Mouse (Mus musculus) urinary bladder, postnatal 14 days (tissue): ENCODE results near the gene Gal.
A peak's percentile ranks its signal among the peaks of the same experiment; 100 is the strongest.

Source experiments
- DNase-seq: peaks from one replicate; pipeline ENCODE4 v3.0.0; 2021; ENCODE audit warnings: low spot score

Gene Gal

GRCm38 (mm10) chr19:3414268-3414733, at the start of gene Gal:
TSS of gene Gal (minus strand) at chr19:3414544.
- DNase-seq: peak; percentile 10

GRCm38 (mm10) chr19:3459986-3460385, 45.6 kb upstream of the Gal start:
- DNase-seq: no peak

DNA sequence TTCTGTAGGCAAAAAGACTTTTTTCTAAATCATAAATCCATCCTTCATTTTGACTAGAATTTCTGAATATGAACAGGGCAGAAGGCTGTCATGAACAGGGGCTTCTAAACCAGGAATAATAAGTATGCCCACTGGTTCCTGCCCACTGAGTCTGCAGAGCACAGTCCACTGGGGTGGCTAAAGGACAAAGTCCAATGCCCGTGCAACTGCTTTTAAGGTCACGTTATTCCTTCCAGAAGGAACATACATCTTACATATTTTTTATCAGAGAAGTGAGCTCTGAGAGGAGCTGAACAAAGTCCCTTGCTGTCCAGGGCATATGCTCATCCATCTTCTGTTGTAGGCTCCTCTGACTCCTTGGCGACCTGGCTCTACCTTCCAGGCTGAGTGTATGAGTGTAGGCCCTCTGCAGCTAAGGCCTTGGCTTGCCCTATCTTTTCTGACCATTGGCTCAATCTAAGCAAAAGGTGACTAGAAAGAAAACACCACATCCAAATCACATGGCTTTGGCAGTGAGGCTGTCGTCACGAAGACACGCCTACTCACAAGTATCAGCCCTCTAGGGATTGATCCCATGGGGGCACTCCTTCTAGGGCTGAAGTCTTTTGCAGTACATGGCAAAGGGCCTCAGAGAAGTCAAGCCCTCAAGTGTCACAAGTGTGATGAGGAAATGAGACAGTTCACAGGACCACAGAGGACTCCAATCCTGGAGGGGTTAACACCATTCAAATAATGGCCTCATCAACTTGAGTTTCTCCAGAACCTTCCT, 44.2 kb upstream of the Gal start:
- no peak for DNase-seq

- no peak for DNase-seq
These were observed 43.4 kb upstream of the Gal start for GRCm38 (mm10) chr19:3457700-3458099.

DNA sequence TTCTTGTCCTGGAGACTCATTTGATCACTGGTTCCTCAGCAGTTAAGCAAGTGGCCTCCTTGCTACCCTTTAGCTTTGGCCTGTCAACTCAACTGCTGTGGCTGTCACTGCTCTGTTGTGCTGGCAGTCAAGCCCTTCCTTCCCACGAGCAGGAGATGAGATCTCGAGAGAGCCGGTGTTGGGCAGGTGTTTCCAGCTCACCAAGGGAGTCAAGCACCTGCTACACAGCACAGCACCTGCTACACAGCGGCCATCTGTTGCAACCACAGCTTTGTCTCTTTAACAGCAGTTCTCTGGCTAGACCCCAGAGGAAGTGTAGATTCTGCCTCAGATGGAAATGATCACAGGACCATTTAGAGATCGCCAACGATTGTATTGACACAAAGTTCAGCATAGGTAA, 37.3 kb upstream of the Gal start:
- DNase-seq: no peak

GRCm38 (mm10) chr19:3451170-3451569, 36.8 kb upstream of the Gal start:
- DNase-seq: peak; percentile 68

DNA sequence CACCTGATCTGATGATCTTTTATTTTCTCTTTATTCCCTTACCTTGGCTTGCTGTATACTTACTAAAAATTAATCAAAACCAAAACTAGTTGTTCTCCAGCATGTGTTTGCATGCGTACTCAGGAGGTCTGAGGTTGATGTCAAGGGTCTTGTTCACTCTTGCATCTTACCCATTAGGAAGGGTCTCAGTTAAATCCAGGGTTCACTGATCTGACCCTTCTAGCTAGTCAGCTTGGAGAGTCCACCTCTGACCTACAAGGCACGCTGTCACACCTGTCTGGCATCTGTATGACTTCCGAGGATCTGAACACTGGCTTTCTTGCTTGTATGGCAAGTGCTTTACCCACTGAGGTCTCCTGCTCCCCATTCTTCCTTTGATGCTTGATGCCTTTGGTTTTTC, 36.4 kb upstream of the Gal start:
- no peak for DNase-seq

DNA sequence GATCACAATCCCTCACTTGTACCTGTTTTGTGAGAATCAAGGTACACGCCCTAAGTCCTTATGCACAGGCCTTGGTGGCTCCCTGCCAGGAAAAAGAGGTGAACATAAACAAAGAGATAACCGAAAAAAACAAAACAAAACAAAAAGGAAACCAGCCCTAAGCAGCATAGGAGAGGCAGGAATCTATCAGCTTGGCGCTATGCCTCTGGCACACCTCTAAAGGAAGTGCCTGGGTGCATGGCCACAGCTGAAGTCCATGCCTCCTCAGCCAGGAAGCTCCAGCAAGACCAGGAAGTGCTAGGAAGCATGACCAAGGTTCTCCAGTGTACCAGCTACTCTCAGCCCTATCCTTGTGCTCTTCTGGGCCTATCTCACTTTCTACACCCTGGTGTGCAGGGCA, 34.9 kb upstream of the Gal start:
- peak; percentile 25 for DNase-seq

DNA sequence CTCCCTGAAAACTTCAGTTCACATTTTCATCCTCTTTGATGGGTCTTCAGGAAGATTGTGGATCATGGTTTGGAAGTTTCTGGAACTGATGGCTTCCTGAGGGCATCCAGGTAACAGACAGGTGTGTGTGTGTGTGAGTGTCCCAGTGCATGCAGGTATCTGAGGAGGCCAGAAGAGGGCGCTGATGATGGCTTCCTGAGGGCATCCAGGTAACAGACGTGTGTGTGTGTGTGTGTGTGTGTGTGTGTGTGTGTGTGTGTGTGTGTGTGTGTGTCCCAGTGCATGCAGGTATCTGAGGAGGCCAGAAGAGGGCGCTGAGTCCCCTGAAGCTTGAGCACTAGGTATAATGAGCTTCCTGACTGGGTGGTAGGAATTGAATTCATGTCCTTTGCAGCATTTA, 33.0 kb upstream of the Gal start:
- no peak for DNase-seq

GRCm38 (mm10) chr19:3441092-3441491, 26.7 kb upstream of the Gal start:
- no peak for DNase-seq

- DNase-seq: no peak
These were observed 26.3 kb upstream of the Gal start for GRCm38 (mm10) chr19:3440667-3441066.

GRCm38 (mm10) chr19:3437980-3438379, 23.6 kb upstream of the Gal start:
- DNase-seq: peak; percentile 41

- DNase-seq: peak; percentile 18
These were observed 22.5 kb upstream of the Gal start for GRCm38 (mm10) chr19:3436840-3437239.

DNA sequence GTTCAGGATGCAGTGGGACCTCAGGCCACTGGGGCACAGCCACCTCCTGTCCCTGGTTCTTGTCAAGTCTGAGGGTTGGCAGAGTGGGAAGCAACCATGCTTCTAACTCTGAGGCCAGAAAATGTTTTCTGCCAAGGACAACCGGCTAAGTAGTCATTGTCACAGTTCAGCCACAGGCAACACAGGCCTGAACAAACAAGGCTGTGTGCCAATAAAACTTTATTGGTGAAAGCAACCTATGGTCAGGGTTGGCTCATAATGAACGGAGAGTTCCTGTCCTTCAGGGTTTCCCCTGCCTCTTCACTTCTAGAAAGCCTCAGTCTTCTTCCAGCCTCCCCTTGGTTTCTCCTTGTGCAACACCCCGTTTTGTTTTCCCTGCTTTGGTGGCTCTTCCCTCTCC, 21.5 kb upstream of the Gal start:
- DNase-seq: no peak

DNA sequence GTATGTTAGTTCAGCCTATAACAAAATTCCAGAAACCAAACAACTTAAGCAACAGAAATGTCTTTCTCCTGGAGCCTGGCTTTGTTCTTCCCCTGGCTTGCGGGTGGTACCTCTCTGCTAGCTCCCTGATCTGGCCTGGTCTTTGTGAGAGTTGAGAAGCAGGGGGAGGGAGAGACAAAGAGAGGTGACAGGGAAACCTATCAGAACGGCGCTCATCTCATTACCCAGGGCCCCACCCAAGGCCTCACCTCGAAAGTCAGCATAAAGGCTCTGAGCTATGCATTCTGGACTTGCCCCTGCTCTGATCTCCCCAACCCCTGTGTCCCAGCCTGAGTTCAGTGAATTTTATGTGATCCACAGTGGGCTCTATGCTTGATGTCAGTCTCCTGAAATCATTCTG, 20.3 kb upstream of the Gal start:
- no peak for DNase-seq

DNA sequence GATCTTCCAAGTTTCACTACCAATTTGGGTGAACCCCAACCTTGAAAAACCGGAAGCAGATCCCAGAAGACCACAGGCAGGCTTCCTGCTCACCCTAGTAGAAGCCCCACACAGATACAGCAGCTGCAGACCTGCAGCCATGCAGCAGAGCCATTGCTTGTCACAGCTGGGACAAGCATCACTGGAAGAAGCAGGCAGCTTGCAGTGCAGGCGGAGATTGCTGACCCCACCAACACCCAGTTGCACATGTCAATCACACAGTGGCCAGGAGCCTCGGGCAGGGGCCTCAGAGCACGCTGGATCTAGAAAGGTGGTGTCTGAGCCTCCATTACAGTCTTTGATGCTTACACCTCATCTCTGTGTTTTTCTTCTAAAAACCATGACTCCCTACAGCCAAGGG, 19.8 kb upstream of the Gal start:
- no peak for DNase-seq

DNA sequence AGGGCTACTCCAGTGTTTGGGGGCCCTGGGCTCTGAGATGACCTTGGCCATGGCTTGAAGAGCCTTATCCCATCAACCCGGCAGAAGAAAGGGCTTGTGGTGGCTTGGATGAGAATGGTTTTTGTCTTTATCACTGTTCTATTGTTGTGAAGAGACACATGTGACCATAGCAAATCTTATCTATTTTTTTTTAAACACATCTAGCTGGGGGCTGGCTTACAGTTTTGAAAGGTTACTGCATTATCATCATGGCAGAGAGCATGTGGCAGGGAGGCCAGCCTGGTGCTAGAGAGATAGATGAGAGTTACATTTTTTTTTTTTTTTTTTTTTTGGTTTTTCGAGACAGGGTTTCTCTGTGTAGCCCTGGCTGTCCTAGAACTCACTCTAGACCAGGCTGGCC, 17.6 kb upstream of the Gal start:
- DNase-seq: no peak

DNA sequence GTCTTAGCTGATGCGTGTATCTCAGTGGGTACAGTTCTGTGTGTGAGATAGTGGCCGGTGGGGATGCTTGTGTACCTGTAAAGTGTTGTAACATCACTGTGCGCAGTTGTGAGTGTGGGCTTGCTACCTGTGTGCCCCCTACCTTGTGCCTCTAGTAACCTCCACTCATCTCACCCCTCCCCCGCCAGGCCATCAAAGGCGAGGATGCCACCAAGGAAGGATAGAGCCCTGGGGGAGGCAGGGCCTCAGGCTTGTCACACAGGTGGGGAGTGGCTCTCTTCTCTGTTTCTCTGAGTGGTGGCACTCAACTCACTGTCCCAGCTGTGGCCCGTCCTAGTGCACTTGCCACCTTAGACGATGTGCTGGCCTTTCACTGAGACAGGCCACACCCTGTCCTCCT, 16.7 kb upstream of the Gal start:
- no peak for DNase-seq

DNA sequence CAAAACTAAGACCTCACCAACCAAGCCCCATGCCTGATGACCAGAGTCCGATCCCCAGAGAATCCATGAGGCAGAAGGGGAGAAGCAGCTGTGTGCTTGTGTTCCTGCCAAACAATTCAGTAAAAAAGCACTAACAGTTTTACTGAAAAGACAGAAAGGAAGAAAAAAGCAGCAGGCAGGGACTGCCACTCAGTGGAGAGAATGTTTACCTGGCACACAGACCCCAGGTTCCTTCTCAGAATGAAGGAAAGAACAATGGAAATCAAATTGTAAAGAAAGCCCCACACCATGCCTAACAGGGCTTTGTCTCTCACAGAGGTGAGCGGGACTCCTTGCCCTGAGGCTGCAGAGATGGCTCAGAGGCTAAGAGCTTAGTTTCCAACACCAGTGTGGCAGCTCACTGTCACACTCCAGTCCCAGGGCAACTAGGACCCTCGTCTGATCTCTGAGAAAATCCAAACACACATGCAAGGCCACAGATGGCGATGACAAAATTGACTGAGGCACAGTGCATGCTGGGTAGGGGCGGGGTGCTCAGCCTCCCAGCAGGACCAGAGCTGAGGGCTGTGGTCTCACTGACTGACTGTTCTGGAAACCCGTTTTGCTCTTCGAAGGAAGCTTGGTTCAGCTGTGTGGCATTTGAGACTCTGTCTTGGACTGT, 14.9 kb upstream of the Gal start:
- no peak for DNase-seq

- no peak for DNase-seq
These were observed 13.9 kb upstream of the Gal start for GRCm38 (mm10) chr19:3428057-3428830.

DNA sequence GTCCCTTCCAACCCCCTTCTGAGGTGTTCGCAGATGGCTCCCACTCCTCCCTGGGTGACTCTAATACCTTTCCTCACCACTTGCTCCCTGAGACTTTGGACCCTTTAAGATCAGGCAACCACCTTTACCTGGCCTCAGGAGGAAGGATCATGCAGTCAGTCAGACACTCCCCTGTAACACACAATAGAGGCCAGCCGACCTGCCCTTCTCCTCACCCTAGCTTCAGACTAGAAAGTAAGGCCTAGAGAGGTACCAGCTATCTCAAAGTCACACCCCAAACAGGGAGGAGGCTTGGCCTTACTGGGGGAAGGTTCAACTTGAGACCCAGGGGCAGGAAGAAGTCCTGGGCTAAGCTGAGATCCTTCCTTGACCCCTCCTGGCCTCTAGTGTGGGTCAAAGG, 9.9 kb upstream of the Gal start:
- DNase-seq: no peak

- no peak for DNase-seq
These were observed 8.6 kb upstream of the Gal start for GRCm38 (mm10) chr19:3422981-3423380.

- DNase-seq: no peak
These were observed 8.1 kb upstream of the Gal start for GRCm38 (mm10) chr19:3422488-3422887.
